Mouse (Mus musculus) spleen, adult 12 weeks (tissue): ENCODE data around the gene Bloc1s1.

Experiments
- DNase-seq: peaks from one replicate; pipeline ENCODE4 v3.0.0; 2022; ENCODE audit warnings: low spot score

Gene Bloc1s1

DNA sequence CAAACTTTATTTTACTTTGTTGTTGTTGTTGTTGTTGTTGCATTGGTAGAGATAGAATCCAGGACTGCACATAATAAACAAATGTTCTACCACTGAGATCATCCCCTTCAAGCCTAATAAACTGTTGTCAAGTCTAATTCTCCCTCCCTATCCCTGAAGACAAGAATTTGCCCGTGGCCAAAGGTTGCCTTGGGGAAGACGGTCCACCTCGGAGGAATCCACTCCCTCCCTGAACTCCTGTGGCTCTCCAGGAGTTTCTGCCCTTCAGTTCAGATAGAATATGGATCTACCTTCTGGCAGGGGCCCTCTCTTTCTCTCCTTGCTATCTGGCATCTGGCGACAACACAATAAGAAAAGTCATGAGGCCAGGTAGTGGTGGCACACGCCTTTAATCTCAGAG lies 19.0 kb downstream of the Bloc1s1 start:
- DNase-seq, result no peak

GRCm38 (mm10) chr10:128902409-128902988 lies 21.3 kb downstream of the Bloc1s1 start:
- DNase-seq, result no peak

DNA sequence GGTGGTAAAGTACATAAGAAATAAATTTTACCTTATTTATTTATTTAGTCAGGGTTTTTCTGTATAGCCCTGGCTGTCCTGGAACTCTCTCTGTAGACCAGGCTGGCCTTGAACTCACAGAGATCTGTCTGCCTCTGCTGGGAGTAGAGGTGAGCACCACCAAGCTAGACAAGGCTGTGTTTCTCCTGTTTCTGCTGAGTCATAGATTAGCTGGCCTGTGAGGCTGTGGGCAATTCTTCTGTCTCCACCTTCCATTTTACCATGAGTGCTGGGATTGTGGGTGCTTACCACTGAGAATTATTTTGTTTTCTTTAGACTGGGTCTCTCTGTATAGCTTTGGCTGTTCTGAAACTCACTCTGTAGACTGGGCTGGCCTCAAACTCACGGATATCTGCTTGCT lies 22.4 kb downstream of the Bloc1s1 start:
- no peak for DNase-seq

DNA sequence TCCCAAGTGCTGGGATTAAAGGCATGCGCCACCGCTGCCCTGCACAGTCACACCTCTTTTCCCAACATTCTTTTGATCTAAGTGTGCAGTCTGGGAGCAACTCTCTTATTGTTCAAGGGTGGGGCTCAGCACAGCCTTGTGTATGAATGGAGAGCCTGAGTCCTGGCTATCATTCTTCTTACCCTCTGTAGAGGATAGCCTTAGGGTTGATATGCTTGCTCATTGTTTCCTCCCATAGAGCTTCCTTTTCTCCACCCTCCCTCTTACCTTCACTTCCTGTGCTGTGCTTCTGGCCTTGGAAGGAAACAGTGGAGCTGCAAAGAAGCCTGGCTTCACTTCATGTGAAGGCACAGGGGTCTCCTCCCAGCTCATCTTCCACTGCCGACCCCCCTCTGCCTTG lies 23.1 kb downstream of the Bloc1s1 start, which contains the start of gene Cd63:
Gene Cd63 (plus strand): TSS at position 292 of the 400 bp plus-strand sequence.
- no peak for DNase-seq

DNA sequence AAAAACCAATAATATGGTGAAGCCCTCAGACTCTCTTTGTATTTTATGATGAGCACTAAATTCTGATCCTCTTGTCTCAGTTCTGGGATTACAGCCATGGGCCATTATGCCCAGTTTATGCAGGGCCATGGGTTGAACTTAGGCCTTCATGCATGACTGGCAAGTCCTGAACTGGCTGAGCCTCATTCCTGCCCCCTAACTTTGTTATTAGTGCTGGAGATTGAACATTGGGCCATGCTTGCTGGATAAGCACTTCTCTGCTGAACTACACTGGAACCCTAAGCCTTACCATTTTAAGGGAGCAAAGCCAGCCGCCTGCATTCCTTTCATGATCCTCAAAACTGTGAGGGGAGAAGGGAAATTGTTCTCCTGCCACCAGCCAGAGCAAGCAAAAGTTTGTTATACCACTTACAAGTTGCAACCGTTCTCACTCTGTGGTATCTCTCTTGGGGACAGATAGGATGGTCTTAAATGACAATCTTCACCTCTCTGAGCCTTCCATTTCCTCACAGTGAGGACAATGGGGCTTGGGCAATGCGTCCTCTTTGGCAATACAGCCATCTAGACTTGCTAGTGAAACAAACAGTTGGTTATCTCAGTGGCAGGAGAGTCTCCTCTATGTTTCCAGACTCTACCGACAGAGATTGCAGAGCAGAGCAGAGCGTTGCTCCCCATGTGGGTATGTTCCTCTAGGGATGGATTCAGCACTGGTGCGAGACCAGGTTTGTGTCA lies 23.9 kb downstream of the Bloc1s1 start:
- no peak for DNase-seq

GRCm38 (mm10) chr10:128897501-128897900 lies 26.3 kb downstream of the Bloc1s1 start:
- DNase-seq, result no peak

GRCm38 (mm10) chr10:128896807-128897206 lies 27.0 kb downstream of the Bloc1s1 start:
- DNase-seq, result no peak

- DNase-seq, result no peak
These were observed 27.7 kb downstream of the Bloc1s1 start for GRCm38 (mm10) chr10:128895952-128896693.

- peak; percentile 42 for DNase-seq
These were observed 28.4 kb downstream of the Bloc1s1 start for GRCm38 (mm10) chr10:128895437-128895836.

DNA sequence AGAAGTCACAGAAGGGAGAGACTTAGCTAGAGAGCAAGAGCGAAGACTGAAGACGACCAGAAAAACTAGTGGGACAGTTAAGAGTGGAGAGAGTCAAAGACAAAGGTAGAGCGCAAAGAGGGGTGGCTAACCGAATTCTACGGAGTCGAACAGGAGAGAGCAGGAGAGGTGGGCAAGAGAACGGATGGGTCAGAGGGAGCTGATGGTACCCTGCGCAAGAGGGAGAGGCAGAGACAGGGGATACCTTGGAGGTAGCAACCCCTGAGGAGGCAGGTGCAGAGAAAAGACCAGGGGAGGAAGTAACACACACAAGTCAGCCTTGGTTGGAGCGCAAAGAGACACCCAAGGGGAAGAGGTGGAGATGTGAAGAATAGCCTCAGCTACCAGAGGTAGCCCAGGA lies 31.6 kb downstream of the Bloc1s1 start:
- no peak for DNase-seq

DNA sequence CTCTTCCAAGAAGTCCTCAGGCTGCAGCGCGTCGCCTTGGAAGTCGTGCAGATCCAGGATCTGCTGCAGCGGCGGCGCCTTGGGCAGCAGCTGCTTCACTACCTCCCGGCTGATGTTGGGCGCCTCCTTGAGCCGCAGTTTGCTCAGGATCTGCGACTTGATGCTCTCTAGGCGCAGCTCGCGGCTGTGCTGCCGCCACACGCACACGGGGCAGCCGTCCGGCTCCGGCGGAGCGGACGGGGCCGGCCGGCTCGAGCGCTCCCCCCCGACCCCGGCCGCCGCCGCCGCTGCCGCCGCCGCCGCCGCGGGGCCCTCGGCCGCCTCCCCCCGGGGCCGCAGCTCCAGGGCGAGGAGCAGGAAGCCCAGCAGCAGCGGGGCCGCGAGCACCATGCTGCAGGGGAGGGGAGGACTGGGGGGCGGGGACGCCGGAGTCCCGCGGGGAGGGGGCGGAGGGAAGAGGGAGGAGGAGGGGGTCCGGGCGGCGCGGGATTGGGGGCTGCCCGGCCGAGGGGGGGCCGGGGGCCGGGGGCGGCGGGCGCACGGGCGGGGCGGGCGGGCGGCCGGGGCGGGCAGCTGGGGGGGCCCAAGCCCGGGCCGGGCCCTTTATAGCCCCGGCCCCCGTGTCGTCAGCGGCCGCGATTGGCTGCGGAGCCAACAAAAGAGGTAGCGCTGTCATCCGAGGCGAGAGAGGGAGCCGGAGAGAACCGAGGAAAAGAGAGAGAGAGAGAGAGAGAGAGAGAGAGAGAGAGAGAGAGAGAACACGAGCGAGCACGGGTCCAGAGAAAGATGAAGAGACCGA lies 32.3 kb downstream of the Bloc1s1 start, which contains the start of gene Gdf11:
Gene Gdf11 (minus strand): TSS at position 423 of the 799 bp plus-strand sequence.
- no peak for DNase-seq

DNA sequence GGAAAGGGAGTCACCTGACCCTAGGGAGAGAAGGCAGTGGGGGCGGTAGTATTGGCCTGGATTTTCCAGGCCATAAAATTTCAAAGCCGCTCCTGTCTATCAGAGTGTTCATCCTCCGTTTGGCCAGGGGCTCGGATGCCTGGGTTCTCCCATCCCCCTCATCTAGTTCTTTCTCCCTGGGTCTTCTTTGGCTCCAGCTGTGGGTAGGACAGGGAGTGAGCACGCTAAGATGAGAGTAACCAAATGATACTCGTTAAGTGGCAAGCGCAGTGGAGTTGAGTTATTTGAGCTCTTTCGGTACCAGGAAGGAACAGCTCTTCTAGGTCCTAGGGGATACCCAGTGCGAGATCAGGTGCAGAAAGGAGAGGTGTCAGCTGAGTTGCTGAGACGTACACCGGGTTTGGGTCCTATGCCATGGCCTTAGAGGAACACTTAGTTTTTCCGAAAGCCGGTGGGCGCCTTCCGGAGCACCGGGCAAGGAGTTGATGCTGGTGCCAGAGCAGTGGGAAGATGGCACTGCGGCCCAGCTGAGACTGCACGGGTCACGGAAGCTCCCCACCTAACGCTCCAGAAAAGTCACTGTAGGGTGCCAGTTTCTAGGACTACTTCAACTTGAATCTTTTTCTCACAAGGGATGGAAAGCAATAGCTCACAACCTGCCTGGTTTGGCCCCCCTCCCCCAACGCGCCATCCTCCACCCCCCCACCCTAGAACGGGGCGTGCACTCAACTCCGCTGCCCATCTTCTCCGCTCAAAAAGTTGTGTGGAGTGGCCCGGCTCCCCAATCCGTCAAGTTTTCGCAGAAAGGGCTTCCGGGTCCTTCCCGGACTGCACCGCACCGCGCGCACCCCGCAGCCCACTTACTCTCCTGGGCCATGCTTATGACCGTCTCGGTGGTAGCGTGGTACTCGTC lies 33.2 kb downstream of the Bloc1s1 start:
- no peak for DNase-seq

DNA sequence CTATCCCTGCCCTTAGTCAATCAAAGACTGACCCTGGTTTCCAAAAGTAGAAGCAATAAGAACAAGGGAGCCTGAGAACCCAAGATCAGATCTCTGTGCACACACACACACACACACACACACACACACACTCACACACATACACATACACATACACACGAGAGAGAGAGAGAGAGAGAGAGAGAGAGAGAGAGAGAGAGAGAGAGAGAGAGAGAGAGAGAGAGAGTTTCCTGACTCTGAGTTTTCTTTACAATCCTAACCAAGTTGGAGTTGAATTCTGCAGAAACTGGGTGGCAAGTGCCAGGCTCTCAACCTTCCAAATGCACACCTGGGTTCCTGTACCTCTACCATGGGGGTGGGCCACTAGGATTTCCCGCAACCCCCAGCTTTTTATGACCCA lies 34.0 kb downstream of the Bloc1s1 start:
- DNase-seq, result no peak

GRCm38 (mm10) chr10:128888941-128889827 lies 34.7 kb downstream of the Bloc1s1 start:
- DNase-seq, result no peak

DNA sequence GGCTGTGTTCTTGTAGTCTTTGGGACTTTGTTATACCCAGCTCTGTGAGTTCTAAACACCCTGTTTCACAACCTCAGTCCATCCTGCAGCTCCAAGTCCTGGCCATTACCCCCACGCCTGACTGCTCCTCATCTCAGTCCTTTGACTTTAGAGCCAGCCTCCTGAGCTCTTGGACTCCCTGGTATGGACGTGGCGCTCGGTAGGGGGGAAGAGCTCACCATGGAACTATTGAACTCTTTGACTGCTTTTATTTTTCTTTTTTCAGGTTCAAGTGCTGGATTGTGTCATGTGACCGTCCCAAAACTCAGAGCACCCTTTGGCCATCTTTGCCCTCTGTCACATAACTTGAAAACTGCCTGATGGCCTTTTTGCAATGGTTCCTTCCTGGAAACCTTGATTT lies 41.8 kb downstream of the Bloc1s1 start:
- DNase-seq, result no peak

GRCm38 (mm10) chr10:128878811-128879210 lies 45.0 kb downstream of the Bloc1s1 start:
- DNase-seq, result no peak

- no peak for DNase-seq
These were observed 45.5 kb downstream of the Bloc1s1 start for GRCm38 (mm10) chr10:128878291-128878690.

DNA sequence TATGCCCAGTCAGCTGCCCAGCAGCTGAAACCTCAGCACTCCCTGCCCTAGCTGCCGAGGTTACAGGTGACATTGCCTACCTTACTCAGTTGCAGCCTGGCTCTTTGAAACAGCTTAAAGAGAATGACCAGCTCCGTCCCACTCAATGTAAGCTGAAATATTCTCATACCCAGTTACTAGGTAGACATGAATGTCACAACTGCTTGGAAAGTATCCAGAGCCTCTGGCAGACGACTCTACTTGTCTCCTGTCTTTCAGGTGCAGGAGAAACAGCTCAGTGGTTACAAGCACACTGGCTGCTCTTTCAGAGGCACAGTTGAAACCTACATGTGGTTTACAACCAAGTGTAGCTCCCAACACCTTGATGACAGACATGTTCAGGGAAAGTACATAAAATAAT lies 53.5 kb downstream of the Bloc1s1 start:
- no peak for DNase-seq
